Mouse (Mus musculus): ENCODE results near the gene Slit1. TPM values are rescaled to one million over a fixed set of nuclear protein-coding genes. Genes with fewer than 3 reads are reported as not detected.

Slit1 gene
- total RNA-seq, 2 experiments from 2014 or later = 0.29 TPM; not detected in 1

DNA sequence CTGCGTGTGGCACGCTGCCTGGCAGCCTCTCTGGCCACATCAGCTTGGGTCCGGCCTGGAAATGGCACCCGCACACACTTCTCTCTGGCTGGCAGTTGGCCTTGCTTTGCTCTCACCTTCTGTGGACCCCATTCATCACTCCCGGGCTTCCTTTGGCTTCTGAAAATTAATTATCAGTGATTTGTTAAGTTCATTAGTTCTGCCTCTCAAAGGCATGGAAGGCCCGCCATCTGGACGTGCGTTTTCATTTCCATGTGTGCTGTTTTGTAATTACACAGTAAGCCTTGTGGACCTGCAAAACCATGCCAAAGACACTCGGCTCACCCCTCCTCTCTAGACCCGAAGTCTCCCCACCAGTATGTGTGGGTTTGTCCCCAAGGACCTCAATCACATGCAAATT, 53.4 kb downstream of the Slit1 start:
- ATAC-seq (replicated peaks; ENCODE audit: poor library complexity) = no peak

DNA sequence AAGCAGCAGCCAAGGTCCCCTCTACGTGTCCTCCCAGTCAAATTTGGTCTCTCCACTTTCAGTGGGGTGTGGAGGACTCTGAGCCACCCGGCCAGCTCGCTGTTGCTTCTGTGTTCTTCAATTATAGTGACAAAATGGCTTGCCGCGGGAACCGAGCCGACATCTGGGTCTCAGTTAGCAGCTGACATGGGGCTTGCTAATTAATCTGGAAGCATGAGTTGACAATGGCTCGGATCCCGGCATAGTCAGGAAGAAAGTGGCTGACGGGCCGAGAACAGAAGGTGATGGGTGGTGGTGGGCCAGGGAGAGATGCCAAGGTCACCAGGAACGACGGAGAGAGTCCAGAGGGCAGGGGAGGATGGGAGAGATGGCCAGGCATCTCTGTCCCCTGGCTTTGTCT, 55.2 kb downstream of the Slit1 start:
- ATAC-seq (replicated peaks; ENCODE audit: poor library complexity) = no peak

DNA sequence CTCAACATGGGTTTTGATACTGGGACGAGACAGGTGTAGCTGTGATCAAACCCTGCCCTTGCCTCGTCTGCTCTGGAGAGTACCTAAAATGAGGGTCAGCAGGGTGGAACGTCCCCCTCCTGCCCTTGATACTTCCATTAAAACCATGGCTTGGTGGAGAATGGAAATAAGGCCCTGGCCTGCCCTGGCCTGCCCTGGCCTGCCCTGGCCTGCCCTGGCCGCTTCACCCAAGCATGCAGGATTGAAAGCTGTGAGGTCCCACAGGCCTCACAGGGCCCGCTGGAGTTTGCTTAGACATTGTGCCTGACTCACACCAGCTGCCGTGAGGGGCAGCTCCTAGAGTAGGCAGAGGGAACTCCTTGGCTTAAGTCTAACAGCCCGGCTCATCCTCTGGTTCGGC, 55.6 kb downstream of the Slit1 start:
- ATAC-seq (replicated peaks; ENCODE audit: poor library complexity) = no peak

DNA sequence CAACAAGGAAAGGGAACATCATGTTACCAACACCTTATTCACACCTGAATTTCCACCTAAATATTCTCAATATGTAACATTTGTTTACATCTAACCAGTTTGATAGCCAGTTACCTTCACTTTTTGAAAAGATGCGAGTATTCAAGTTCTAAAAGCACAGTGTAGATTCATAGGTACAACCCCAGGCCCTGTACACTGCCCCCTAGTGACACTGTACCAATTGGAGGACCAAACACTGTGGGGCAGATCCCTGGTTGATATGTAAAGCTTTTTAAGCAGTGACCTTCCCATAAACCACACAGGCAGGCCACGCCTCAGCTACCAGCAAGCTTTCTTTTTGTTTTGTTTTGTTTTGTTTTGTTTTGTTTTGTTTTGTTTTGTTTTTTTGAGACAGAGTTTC, 57.3 kb downstream of the Slit1 start:
- no peak for ATAC-seq (replicated peaks; ENCODE audit: poor library complexity)

DNA sequence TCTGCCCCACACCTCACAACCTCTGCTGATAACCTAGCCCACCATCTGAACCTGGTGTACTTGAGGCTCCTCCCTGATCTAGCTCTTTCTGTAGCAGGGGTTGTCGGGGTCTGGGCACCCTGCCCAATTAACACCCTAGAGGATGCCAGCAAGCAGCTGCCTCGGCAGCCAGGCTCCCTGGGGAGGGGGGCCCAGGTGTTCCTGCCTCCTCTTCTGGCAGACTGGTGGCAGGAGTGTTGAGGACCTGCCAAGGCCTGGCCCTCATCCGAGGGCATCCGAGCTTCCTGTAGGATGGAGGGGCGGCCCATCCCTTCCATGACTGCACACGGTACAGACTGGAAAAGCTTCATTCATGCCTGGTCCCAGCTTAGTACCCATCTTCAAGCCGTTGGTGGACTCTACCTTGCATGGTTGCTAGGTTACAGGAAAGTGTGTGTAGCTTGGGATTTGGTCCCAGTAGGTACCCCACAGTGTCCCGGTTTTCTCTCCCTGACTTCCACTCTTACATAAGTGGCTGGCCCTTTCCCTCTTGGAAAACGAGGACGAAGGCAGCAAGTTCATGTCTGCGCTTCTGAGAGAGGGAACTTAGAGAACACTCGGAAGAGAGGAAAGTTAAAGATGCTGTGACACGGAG, 57.9 kb downstream of the Slit1 start:
- ATAC-seq (replicated peaks; ENCODE audit: poor library complexity) = no peak

DNA sequence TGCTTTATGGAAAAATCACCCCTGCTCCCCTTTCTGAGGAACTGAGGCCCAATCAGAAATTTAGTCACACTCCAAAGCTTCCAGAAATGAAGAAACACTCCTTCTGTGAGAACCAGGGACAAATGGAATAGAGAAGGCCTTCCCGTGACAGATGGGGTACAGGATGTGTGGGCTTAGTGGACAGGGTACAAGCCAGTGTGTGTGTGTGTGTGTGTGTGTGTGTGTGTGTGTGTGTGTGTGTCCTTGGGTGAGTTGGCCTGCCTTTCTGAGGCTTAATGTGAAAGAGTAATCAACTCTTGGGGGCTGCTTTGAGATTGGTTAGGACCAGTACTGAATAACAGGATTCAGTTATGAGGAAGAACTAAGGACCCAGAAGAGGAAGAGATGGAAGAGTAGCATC, 58.6 kb downstream of the Slit1 start:
- no peak for ATAC-seq (replicated peaks; ENCODE audit: poor library complexity)

DNA sequence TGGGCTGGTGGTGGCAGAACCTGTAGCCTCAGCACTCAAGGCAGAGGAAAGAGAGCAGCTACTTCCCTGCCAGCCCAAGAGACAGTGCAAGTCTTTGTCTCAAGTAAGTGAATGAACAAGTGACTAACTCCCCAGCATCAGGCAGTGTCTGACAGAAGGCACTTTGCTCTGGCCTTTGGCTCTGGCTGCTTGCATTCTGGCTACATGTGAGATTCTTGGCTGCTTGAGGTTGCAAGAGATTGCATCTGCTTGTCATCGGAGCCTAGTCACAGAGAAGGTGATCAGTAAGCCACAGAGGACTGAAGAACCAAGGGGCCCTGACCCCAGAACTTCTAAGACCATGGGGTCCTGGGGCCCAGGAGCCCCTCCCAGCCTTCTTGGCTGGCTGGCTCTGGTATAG, 59.5 kb downstream of the Slit1 start:
- ATAC-seq (replicated peaks; ENCODE audit: poor library complexity) = no peak

DNA sequence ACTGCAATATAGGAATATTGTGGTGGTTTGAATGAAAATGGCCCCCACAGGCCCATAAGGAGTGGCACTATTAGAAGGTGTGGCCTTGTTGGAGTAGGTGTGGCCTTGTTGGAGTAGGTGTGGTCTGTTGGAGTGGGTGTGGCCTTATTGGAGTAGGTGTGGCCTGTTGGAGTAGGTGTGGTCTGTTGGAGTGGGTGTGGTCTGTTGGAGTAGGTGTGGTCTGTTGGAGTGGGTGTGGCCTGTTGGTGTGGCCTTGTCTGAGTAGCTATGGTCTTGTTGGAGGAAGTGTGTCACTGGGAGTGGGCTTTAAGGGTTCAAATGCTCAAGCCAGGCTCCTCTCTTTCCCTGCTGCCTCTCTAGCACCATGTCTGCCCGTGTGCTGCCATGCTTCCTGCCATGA, 63.2 kb downstream of the Slit1 start:
- ATAC-seq (replicated peaks; ENCODE audit: poor library complexity) = peak; percentile 68

DNA sequence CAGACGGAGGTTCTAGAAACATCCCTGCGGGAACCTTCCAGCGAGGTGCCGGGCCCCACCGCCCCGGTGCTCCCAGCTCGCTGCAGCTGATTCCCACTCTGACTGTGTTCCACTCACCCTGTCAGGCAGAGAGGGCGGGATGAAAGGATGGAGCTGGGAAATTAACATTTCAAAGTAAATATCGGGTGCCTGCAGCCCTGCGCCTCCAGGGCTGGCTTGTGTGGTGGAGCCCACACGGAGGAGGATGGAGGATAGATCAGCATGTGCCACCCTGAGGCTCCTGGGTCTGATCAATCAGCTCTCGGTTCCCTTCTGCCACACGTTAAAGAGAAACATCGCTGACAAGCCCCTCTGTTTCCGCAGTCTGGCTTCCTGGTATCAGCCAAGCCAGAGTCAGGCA, 64.4 kb downstream of the Slit1 start:
- no peak for ATAC-seq (replicated peaks; ENCODE audit: poor library complexity)

DNA sequence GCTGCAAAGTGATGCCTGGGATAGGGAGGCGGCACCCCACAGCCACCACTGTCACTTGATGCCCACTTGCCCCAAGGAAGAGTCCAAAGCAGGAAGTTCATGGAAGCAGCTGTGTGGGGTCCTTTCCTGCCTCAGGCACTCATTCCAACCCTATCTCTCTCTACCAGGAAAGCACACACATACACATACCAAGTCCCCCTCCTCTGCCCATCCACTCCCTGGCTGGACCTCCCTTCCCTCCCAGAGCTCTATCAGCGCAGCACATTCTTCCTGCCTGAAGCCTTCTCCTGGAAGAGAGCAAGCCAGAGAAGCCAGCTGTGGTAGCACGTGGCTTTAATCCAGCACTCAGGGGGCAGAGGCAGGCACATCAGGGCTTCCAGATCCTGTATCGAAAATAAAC, 65.9 kb downstream of the Slit1 start:
- ATAC-seq (replicated peaks; ENCODE audit: poor library complexity) = no peak

DNA sequence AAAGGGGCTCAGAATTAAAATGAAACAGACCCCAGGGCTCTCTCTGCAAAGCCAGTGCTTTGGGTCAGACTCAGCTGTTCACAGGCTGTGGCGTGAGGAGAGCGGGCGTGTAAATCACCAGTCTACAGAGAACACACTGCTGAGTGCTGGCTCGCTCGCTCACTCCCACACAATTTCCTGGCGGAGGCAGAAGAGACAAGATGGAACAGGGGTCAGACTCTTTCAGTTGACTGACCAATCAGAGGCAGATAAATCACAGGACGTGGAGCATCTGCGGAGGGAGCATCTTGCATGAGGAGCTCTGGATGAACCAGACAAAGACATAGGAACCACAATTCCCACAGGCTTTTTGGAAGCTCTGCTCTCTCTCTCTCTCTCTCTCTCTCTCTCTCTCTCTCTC, 67.9 kb downstream of the Slit1 start:
- no peak for ATAC-seq (replicated peaks; ENCODE audit: poor library complexity)

DNA sequence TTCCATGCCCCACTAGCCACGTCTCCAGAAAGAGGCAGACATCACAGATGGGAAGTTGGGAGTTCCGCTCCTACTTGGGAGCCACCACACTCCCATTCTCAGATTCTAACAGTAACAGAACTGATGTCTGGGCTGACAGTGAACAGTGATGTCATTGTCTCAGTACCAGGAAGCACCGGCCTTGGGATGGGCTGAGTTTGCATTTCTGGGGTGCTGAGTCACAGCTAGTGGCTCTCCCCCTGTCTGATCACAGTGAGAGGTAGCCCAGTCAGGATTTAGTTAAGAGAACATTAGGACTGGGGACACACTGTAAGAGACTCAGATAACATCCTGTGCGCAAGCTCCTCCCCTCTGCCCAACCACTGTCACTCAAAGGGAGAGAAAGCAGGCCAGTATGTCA, 69.1 kb downstream of the Slit1 start:
- ATAC-seq (replicated peaks; ENCODE audit: poor library complexity) = no peak

DNA sequence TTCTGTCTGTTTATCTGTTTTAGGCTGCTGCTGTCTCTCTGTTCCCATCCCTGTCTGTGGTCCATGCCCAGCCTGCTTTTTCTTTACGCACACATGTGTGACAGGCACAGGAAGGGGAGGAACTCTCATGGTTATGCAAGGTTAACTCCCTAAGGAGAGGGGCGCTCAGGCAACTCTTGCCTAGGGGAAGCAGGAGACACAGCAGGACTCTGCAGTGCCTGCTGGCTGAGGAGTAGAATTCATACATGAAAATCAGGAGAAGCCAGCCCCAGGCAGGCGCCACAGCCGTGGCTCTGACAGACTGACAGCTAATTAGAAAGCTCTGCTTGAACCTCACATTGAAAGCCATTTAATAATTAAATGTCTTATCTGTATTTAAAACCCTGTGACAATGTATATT, 70.6 kb downstream of the Slit1 start:
- no peak for ATAC-seq (replicated peaks; ENCODE audit: poor library complexity)

DNA sequence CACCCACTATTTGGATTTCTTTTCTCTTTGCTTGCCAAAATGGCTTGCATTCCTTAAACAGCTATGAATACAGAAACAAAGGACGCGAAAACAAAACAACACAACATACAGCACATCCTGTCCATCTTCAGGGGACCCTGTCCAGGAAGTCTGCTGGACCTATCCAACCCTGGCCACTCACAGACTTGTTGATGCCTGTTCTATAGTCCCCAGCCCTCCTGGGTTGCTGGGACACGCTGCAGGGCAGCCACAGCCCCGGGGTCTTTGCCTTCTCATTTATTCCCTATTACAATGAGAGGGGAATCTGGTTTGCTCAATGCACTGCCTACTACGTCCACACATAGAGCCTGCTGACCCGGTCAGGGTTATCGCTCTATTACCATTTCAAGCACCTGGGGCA, 72.5 kb downstream of the Slit1 start:
- no peak for ATAC-seq (replicated peaks; ENCODE audit: poor library complexity)

DNA sequence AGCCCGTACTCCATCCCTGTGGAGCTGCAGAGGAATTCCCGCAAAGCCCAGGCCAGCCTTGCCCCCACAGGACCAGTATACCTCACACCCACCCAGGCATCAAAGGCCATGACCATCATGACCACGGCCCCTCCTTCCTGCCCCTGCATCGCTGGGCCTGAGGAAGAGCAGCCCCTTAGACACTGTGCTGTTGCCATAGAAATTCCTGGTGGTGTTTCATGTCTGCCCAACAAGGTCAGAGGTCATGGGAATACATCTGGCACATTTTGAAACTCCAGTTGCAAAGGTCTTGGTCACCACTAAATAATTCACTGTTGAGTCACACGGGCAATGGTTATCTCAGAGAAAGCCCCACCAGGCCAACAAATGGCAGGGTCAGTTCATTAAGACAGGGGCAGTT, 73.0 kb downstream of the Slit1 start:
- ATAC-seq (replicated peaks; ENCODE audit: poor library complexity) = no peak

DNA sequence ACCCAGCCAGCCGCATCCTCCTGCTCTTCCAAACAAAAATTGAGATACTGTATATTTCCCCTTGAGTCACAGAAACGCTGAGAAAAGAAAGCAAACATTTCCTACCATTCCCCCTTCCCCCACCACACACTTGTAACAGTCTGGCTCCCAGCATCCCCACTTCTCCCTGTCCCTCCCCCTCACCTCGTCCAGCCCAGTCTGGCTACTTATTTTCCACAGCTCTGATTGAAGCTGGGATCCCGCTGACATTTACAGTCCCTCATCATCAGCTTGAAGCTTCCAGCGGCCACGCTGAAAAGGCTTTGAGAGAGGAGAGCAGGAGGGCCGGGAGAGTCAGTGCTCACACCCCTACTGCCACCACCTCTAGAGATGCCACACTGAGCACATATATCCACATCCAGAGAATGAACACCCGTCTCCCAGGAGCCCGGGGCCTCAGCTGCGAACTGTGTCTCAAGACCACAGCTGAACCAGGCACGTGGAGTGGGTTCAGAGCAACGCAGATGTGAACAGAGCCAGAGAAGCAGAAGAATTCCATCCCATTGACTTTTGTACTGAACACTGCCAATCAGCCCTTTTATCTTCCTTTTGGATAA, 73.6 kb downstream of the Slit1 start:
- no peak for ATAC-seq (replicated peaks; ENCODE audit: poor library complexity)

DNA sequence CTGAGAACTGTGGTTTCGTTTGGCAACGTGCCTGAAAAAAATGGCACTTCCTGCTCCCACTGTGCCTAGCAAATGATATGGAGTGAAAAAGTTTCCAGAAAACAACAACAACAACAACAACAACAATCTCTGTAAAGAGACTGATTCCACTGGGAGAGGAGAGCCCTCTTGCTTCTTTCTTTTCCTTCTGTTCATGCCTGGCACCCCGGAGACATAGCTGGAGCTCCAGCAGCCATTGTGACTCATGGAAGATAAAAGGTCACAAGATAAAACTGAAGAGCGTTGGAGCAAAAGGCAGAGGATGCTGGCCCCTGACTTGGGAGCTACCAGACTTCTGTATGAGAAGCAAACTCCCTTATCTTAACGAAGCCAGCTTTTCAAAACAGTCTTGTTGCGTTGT, 75.9 kb downstream of the Slit1 start:
- ATAC-seq (replicated peaks; ENCODE audit: poor library complexity) = no peak

DNA sequence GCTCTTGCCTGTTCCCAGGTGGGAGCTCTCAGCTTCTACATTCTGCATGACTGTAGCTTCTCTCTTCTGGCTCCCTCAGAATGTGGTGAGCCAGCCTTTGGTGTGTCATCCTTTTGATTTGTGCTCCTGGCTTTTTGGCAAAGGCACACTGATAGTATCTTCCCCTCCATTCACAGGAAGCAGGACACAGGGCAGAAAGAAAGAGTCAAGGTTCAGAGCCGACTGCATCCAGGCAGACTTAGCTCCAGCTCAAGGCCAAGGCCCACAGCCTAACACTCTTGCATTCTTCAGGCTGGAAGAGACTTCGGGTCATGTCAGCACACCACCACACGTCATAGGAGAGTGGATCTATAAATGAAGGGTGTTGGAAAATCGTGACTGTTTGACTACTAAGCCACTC, 77.5 kb downstream of the Slit1 start:
- ATAC-seq (replicated peaks; ENCODE audit: poor library complexity) = no peak

DNA sequence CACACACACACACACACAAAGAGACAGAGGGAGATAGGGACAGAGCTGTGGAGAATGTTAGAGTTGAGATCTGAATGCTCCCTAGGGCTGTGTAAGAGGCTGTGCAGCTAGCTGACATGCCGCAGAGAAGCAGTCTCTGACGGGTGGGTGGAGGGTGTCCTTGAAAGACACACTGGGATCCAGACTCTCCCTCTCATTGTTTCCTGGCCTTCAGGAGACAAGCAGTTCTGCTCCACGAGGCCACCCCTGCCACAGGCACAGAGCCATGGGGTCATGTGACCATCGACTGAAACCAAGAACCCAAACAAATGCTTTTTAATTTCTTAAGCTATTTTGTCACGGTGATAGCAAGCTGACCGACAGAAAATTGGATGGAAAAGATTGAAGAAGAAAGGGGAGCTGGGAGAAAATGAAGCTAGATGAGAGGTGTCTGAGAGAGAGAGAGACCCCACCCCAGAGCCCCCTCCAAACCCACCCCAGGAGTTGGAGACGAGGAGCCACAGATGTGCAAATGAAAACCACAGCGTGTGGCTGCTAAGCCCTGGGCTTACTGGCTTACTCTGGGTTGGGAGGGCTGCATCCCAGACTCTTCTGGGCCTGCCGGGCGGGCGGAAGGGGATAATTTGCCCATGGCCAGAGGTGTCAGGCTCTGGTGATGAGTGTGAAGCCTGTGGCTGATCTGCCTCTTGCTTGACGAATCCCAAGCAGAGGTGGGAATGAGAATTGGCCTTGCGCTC, 79.8 kb downstream of the Slit1 start:
- ATAC-seq (replicated peaks; ENCODE audit: poor library complexity) = no peak

DNA sequence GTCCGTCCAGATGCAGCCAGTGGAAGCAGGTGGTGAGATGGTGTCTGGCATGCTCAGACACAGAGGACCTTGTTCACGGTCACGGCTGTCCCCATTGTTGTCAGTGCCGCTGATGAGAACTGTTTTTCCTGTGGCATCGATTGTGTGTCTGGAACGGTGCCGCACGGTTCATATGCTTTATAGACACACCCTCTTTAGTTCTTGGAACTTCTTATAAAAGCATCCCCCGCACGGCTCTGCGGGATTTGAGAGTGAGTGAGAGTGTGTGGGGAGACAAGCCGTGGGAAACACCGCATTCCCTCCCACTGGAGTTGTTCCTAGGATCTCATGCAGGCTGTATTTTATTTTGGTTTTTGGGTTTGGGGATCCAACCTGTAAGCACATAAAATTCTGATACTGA, 82.0 kb downstream of the Slit1 start:
- ATAC-seq (replicated peaks; ENCODE audit: poor library complexity) = no peak

DNA sequence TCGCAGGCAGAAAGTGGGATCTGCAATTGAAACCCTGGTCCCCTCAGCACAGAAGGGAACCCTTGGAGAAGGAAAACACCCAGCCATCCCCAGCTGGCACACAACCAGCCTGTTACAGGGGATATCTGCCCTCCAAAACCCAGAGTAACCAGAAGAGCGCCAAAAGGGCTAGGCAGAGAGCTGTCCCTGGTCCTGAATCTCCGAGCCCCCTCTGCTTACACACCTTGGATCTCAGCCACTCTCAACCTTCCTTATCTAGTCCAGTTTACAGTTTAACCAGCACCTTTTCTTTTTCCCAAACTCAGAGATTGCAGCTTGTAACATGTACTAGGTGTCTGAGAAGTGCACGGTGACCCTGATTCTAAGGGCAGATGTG, 82.5 kb downstream of the Slit1 start:
- ATAC-seq (replicated peaks; ENCODE audit: poor library complexity) = peak; percentile 79

DNA sequence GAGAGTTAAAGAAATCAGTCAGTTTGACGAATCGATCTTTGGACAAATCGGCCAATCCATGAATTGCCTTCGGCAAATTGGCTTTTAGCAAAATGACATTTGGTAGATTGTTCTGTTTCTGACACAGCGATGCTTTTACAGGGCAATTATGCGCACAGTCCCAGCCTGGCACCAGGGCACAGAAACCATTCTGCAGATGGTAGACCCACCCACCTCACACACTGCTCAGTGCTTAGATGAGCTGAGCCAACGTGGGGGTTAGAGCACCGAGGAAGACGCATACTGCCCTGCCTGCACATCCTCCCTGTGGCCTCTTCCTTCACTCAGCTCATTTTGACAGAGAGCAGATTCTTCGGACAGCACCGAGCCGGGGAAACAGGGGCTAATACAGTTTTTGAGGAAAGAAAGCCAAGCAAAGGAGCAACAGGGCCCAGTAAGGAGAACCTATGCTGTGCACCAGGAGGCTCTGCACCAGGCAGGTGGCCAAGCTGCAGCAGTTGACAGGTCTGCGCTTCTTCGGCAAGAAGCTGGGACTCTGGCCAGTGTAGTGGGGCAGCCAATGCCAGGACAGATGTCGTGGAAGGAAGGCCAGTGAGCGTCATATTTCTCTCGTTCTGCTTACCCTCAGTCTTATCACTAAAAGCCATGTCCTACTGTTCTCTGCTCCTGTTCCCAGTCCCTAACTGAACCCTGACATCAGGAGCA, 83.0 kb downstream of the Slit1 start:
- no peak for ATAC-seq (replicated peaks; ENCODE audit: poor library complexity)

Data from megakaryocyte progenitor cell, adult 5-6 weeks (primary cell).